Mouse (Mus musculus) erythroblast, embryonic 14.5 days (primary cell): ENCODE measurements around the gene Slc2a2.

ENCODE experiments used
- GATA1 ChIP-seq: IDR thresholded peaks from 2 replicates; pipeline ENCODE4 v1.6.1; 2012; ENCODE audit warnings: low read length, inconsistent platforms, mixed read lengths
- TAL1 ChIP-seq: IDR thresholded peaks from 3 replicates; pipeline ENCODE4 v1.6.1; 2012; ENCODE audit warnings: low read length, inconsistent platforms, mixed read lengths

- TF ChIP-seq GATA1: no peak
- no peak for TF ChIP-seq TAL1
Measured at GRCm38 (mm10) chr3:28768222-28768621, 70.5 kb downstream of the Slc2a2 start.
